Mouse (Mus musculus): ENCODE results near the gene Reep6.

Gene Reep6

DNA sequence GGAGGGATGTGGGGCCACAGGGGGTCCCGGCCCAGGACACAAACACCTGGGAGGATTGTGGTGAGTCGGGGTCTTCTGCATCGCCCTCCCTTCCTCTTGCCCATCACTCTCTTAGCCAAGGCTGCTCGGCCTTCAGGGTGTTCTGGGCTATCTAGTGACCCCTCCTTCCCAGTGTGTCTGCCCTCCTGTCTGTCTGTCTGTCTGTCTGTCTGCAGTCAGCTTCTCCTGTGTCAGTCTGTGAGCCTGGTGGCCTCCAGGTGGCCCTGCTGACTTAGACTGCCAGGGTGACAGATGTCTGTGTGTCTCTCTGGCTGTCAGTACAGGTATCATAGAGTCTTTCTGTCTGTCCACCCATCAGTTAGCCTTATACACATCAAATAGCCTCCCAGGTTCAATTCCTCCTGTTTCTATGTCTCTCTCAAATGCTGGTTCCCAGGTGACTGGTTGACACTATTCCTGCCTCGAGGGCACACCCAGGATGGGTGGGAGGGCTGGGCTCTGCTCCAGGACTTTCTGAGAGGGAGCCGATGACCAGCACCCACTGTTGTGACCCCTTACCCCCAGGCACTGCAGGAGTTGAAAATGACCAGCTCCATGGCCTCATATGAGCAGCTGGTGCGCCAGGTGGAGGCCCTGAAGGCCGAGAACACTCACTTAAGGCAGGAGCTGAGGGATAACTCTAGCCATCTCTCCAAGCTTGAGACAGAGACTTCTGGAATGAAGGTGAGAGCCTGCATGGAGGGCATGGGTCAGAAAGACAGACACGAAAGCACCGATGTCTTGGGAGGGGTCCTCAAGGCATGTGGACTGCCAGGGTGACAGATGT, 28.3 kb upstream of the Reep6 start:
- DNase-seq (ENCODE audit: low read depth), result no peak

DNA sequence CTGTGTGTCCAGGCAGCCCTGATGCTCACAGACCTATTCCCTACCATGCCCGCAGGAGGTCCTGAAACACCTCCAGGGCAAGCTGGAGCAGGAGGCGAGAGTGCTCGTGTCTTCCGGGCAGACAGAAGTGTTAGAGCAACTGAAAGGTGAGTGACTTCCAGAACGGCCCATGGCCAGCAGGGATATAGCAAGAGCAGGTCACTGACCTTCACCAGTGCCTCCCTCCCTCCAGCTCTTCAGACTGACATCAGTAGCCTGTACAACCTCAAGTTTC, 27.7 kb upstream of the Reep6 start:
- no peak for DNase-seq (ENCODE audit: low read depth)

DNA sequence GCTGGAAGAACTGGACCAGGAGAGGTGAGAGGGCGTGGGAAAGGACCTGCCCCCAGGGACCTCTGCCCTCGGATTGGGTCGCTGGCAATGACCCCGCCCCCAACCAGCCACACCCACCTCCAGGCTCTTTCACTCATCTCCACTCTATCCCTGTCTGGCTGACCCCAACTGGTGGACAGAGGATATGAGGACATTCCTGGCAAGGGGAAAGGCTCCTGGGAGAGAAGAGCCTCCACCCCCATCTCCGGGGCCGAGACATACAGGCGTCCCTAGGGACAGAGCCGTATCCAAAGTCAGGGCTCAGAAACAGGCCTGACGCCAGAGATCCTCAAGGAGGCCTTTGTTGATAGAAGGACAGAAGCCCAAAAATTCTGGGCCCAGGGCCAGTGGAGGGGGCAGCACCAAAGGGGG, 27.3 kb upstream of the Reep6 start:
- no peak for DNase-seq (ENCODE audit: low read depth)

DNA sequence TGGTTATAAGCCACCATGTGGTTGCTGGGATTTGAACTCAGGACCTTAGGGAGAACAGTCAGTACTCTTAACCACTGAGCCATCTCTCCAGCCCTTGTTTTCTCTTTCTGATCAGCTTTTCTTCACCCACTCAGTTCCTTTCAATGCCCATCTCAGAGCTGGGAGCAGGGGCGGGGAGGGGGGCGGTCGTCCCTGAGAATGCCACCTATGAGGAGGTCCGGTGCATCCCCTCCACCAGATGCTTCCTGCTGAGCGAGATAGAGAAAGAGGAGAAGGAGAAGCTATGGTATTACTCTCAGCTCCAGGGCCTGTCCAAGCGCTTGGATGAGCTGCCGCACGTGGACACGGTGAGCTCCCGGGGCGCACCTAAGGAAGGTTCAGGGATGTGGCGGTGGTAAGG, 25.3 kb upstream of the Reep6 start:
- no peak for DNase-seq (ENCODE audit: low read depth)

DNA sequence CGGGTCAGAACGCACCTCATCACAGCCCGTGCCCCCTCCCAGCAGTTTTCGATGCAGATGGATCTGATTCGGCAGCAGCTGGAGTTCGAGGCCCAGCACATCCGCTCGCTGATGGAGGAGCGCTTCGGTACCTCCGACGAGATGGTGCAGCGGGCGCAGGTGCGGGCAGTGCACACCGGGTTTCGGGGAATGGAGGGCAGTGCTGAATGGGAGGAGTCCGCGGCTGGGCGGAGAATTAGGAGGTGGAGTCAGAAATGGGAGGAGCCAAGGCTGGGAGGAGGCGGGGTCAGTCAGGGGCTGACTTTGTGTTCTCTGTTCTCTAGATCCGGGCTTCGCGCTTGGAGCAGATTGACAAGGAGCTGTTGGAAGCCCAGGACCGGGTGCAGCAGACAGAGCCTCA, 24.9 kb upstream of the Reep6 start:
- peak; percentile 68 for DNase-seq (ENCODE audit: low read depth)

GRCm38 (mm10) chr10:80311560-80311959, 18.2 kb upstream of the Reep6 start:
- DNase-seq (ENCODE audit: low read depth), result no peak

- DNase-seq (ENCODE audit: low read depth), result no peak
Observed at GRCm38 (mm10) chr10:80312586-80313504, 16.9 kb upstream of the Reep6 start.

DNA sequence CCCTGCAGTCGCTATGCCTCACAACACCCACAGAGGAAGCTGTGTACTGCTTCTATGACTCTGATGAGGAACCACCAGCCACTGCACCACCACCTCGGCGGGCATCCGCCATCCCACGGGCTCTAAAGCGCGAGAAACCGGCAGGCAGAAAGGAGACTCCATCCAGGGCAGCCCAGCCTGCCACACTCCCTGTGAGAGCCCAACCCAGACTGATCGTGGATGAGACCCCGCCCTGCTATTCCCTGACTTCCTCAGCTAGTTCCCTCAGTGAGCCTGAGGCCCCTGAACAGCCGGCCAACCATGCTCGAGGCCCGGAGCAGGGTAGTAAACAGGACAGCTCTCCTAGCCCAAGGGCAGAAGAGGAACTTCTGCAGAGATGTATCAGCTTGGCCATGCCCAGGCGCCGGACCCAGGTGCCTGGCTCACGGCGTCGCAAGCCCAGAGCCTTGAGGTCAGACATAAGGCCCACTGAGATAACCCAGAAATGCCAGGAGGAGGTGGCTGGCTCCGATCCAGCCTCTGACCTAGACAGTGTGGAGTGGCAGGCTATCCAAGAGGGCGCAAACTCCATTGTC, 16.0 kb upstream of the Reep6 start:
- no peak for DNase-seq (ENCODE audit: low read depth)

GRCm38 (mm10) chr10:80314494-80315001, 15.2 kb upstream of the Reep6 start:
- DNase-seq (ENCODE audit: low read depth), result no peak

DNA sequence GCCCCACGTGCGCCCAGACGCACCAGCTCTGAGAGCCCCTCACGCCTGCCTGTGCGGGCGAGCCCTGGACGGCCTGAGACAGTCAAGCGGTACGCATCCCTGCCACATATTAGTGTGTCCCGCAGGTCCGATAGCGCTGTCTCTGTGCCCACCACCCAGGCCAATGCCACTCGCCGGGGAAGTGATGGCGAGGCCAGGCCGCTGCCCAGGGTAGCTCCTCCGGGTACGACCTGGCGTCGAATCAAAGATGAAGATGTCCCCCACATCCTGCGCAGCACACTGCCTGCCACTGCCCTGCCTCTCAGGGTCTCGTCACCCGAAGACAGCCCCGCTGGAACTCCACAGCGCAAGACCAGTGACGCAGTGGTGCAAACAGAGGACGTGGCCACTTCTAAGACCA, 14.4 kb upstream of the Reep6 start:
- no peak for DNase-seq (ENCODE audit: low read depth)

- no peak for DNase-seq (ENCODE audit: low read depth)
Observed at GRCm38 (mm10) chr10:80316359-80316781, 13.4 kb upstream of the Reep6 start.

DNA sequence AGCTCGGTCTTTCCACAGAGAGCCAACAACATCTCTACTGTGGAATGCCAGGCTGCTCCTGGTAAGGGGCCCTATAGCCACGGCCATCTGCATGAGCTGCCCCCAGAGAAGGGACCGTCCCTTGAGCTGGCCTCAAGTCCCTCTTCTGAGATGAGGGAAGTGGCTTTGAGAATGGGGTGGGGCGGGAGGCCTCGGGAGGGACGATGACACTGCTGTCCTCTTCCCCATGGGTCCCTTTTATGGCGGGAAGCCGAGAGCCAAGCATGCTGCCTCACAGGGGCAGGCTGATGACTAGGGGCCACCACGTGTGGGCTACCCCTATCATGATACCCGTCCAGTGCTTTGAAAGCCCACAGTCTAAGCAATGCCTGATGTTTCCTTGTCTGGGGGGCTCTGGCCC, 12.7 kb upstream of the Reep6 start:
- no peak for DNase-seq (ENCODE audit: low read depth)

DNA sequence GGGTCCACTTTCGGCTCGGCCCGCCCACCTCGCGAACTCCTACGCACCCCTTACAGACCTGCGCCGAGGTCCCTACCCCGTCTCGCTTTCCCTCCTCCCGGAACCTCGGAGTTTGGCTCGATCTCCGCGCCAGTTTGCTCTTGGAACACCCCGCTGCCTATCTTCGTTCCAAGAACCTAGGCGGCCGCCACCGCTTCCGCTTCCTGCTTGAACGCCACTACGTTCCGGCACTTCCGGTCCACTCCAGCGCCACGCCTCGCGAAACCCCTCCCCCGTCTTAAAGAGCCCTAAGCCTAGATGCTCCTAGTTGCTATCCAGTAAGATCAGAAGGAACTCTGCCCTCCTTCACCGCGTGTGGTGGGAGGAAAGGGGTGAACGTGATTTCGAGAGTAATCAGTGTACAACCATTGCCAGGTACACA, 9.4 kb upstream of the Reep6 start, which contains the start of gene 2310011J03Rik:
Gene 2310011J03Rik (minus strand): TSS at position 198 of the 421 bp plus-strand sequence.
- DNase-seq (ENCODE audit: low read depth), result peak; percentile 92

GRCm38 (mm10) chr10:80321014-80321669, 8.6 kb upstream of the Reep6 start:
- peak; percentile 71 for DNase-seq (ENCODE audit: low read depth)

DNA sequence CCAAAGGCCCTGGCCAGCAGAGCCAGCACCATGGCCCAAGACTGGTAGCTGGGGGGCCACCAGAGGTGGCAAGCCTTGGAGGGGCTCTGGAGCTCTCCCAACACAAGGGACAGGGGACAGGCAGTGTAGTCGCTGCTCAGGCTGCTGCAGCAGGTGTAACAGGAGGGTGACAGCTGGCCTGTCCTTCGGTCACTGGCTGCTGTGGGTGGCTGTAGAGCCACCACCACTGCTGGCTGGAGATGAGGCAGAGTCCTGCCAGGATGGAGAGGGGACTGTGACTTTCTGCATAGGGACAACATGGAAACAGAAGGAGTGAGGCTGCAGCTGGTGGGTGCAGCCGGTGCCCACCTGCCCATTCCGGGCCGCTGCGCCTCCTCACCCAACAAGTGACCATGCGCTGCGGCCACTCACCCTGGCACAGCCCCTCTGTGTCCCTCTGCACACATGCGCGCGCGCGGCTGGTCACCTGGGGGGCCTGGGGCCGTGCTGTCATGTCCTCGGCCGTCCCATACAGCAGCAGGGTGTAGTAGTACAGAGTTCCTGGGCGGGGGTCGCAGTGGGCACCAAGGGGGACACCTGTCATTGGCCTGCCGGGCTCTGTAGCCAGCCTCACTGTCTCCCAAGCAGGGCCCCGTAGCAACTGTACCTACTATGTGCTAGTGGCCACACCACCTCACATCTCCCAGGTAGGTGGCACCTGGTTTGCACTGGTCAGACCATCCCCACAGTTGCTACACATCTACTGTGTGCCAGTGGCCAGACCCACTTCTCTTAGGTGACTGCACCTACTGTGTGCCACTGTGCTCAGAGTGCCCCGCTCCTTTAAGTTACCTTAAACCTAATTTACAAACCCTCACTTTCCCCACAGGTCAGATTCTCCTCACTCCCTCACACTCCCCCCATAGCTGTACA, 7.8 kb upstream of the Reep6 start:
- DNase-seq (ENCODE audit: low read depth), result no peak

DNA sequence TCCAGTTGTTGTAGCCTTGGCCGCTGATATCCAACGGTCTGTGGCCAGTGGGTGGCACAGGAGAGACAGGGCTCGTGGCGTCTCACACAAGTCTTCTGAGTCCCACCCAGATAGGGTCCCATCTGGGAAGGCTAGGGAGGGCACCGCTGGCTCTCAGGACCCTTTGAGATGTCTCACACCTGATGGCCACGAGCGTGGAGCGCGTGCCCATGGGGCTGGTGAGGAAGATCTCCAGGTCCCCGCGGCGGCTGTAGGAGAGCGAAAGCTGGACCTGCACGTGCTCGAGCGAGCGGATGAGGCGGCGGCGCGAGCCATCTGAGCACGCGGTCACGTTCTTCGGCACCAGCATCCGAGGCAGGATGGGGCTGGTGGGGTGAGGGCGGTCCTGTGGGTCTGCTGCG, 6.9 kb upstream of the Reep6 start:
- peak; percentile 62 for DNase-seq (ENCODE audit: low read depth)

DNA sequence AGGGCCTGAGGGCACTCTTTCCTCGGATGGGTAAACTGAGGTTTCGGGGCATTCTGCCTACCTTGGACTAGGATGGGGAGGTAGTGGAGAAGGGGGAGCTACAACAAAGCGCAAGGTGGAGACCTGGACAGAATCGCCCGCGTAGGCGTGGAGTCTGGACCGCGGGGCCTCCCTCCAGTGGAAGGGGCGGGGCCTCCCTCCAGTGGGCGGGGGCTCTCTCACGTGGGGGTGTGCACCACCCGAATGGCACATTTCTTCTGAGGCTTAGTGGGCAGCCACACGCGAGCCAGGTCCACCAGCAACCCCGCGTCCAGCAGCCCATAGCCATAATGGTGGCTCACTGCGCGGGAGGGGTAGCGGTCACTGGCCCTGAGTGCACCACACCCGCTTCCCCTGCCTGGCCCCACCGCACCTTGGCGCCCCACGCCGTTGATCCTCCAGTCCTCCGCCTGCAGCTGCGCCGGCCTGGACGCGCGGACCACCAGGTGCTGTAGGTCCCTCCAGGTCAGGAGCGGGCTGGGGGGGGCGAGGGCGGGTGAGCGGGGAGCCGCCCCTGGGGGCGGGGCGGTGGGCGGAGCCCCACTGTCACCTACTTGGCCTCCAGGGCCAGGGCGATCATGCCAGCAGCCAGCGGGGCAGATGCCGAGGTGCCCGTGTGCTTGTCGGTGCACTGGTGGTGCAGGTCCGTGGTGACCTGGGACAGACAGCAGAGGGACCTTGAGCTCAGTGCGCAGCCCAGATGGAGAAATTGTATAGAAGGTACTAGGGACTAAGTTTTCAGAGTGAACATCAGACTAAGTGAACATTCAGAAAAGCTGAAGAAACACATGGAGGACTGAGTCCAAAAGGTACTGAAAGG, 6.3 kb upstream of the Reep6 start:
- peak; percentile 75 for DNase-seq (ENCODE audit: low read depth)

DNA sequence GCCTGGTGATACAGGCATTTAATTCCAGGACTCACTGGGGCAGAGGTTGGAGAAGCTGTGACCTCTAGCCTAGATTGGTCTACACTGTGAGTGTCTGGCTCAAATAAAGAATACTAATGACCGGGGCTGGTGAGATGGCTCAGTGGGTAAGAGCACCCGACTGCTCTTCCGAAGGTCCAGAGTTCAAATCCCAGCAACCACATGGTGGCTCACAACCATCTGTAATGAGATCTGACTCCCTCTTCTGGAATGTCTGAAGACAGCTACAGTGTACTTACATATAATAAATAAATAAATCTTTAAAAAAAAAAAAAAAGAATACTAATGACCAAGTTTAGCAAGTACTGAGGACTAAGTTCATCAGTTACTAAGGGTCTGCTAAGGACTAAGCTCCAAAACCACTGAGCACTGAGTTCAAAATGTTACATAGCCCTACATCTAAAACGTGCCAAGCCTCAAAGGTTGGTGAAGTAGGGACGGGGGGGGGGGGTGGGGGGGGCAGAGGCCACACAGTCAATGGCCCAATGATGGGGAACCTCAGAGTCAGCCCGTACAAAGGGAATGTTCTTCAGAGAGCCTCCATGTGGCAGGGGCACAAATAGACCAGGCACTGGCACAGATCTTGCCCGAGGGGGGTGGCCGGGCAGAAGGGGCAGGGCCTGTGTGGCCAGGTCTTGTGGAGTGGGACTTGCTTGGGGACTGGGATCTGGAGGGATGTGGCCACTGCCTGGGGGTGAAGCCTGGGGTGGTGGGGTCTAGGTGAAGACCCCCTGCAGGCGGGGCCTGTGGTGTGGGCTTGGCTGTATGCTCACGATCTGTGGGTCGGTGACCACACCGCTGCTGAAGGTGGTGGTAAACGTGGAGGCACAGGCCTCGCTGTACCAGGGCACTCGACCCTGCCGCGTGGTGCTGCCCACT, 5.4 kb upstream of the Reep6 start:
- no peak for DNase-seq (ENCODE audit: low read depth)

- DNase-seq (ENCODE audit: low read depth), result no peak
Observed at GRCm38 (mm10) chr10:80325045-80325444, 4.7 kb upstream of the Reep6 start.
